Mouse (Mus musculus) testis, adult 2 months (tissue): ENCODE measurements around the gene Catsperd. TPM values are rescaled to one million over a fixed set of nuclear protein-coding genes. Genes with fewer than 3 reads are reported as not detected.

Source experiments
- H3K27ac ChIP-seq: fragments of 200-500 bp; 2 replicates; pipeline ENCODE4 v1.5.1; 2012; ENCODE audit warnings: low read depth, low read length; ENCODE audit not compliant: control insufficient read depth, insufficient read depth
- H3K27me3 ChIP-seq: fragments of 200-500 bp; 2 replicates; pipeline ENCODE4 v1.6.1; 2012; ENCODE audit warnings: mild to moderate bottlenecking, low read length, moderate library complexity; ENCODE audit not compliant: control insufficient read depth, insufficient read depth
- H3K36me3 ChIP-seq: fragments of 200-500 bp; 2 replicates; pipeline ENCODE4 v1.6.1; 2012; ENCODE audit warnings: mild to moderate bottlenecking, low read length; ENCODE audit not compliant: control insufficient read depth, insufficient read depth
- H3K4me1 ChIP-seq: fragments of 200-500 bp; 2 replicates; pipeline ENCODE4 v1.6.1; 2012; ENCODE audit warnings: low read length; ENCODE audit not compliant: control insufficient read depth, insufficient read depth
- H3K4me3 ChIP-seq: fragments of 200-500 bp; 2 replicates; pipeline ENCODE4 v1.5.1; 2012; ENCODE audit warnings: low read depth, mild to moderate bottlenecking, low read length, moderate library complexity, mixed read lengths; ENCODE audit not compliant: control insufficient read depth
- CTCF ChIP-seq: fragments of 200-500 bp; IDR thresholded peaks from 2 replicates; pipeline ENCODE4 v1.5.1; 2012; ENCODE audit warnings: low read depth, mild to moderate bottlenecking, inconsistent platforms, low read length, moderate library complexity; ENCODE audit not compliant: control insufficient read depth, insufficient read depth, insufficient replicate concordance
- POLR2A ChIP-seq: fragments of 200-500 bp; IDR thresholded peaks from 2 replicates; pipeline ENCODE4 v1.6.1; 2012; ENCODE audit warnings: low read depth, mild to moderate bottlenecking, inconsistent platforms, low read length, moderate library complexity; ENCODE audit not compliant: control insufficient read depth
- polyA plus RNA-seq: library from polyadenylated mRNA; depleted of rRNA; stranded (reverse); fragments of >200 nt; gene quantifications from 2 replicates; pipeline ENCODE4 v1.2.3, GENCODE M21; 2012

Gene Catsperd
- polyA plus RNA-seq, 1 experiment = 184 TPM

DNA sequence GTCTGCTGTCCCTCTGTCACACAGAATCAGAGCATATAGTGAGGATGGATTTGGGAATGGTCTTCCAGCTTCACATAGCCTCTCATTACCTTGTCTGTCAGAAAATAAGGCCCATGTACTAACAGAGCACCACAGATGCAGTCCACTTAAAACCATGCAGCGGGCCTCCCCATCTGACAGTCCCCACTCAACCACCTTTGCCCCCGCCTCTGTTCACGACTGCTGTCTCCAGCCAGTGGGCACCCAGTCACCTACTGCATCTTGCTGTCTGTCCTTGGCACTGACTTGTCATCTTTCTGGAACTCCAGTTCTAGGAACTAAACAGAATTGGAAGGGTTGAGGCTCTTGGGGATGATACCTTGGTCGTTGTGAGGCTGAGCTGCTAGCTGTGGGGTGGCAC lies 39.0 kb upstream of the Catsperd start:
- TF ChIP-seq POLR2A = no peak
- TF ChIP-seq CTCF = no peak
- Histone ChIP-seq H3K27me3 (no peaks in the 10 kb centered on the region), H3K36me3 (peaks cover 9% of the 10 kb centered on the region), H3K4me3 (no peak overlapping the region), H3K4me1 (no peaks in the 10 kb centered on the region; the same call in 1 of the 2 replicates), H3K27ac (peak overlapping the region; percentile 11; the same call in 1 of the 2 replicates)

DNA sequence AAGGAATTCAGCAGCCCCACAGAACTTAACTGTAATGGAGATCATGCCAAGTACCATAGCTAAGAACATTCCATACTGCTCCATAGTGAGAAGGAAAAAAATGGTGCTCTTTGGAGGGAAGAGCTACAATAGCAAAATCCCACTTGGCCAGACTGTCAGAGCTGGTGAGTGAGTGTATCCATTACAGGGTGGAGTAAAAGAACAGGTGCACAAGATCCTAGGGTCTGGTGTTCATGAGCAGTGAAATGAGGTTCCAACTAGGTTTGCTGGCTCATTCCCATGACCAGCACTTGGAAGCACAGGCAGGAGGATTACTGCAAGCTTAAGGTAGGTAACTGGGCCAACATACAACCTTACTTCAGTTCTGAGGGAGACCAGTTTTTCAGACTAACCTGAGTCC lies 35.4 kb upstream of the Catsperd start:
- no peaks in the 10 kb centered on the region; the same call in 1 of the 2 replicates for H3K4me1 ChIP-seq
- peaks cover 7% of the 10 kb centered on the region for H3K36me3 ChIP-seq
- H3K27me3 ChIP-seq = no peaks in the 10 kb centered on the region
- TF ChIP-seq POLR2A = no peak
- TF ChIP-seq CTCF = no peak
- H3K4me3 ChIP-seq = no peak overlapping the region
- no peak overlapping the region for H3K27ac ChIP-seq

- no peaks in the 10 kb centered on the region; the same call in 1 of the 2 replicates for H3K4me1 ChIP-seq
- H3K27ac ChIP-seq = no peak overlapping the region
- no peaks in the 10 kb centered on the region for H3K27me3 ChIP-seq
- TF ChIP-seq POLR2A (no peak), CTCF (no peak)
- no peak overlapping the region for H3K4me3 ChIP-seq
- H3K36me3 ChIP-seq = peaks cover 4% of the 10 kb centered on the region
Measured at GRCm38 (mm10) chr17:56593527-56594271, 34.2 kb upstream of the Catsperd start.

- TF ChIP-seq CTCF = no peak
- TF ChIP-seq POLR2A = no peak
- Histone ChIP-seq H3K4me3 (no peak overlapping the region), H3K4me1 (no peaks in the 10 kb centered on the region), H3K27ac (no peak overlapping the region), H3K36me3 (no peaks in the 10 kb centered on the region; the same call in none of the 2 replicates), H3K27me3 (no peaks in the 10 kb centered on the region)
Measured at GRCm38 (mm10) chr17:56603186-56604069, 24.5 kb upstream of the Catsperd start.

DNA sequence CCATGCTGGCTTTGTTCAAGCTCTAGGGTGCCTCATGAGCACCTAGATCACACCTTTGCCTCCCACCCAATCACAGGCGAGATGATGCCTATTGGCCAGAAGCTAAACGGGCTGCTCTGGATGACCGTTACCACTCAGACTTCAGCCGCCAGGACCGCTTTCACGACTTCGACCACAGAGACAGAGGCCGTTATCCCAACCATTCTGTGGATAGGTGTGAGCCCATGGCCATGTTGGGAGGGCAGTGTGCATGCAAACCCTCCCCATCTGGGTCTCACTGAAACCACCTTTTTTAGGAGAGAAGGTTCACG lies 23.9 kb upstream of the Catsperd start:
- no peaks in the 10 kb centered on the region for H3K27me3 ChIP-seq
- no peaks in the 10 kb centered on the region; the same call in none of the 2 replicates for H3K36me3 ChIP-seq
- H3K27ac ChIP-seq = no peak overlapping the region
- TF ChIP-seq CTCF (no peak), POLR2A (no peak)
- H3K4me1 ChIP-seq = peaks cover 3% of the 10 kb centered on the region
- H3K4me3 ChIP-seq = no peak overlapping the region

GRCm38 (mm10) chr17:56604422-56604821 lies 23.5 kb upstream of the Catsperd start:
- no peak overlapping the region for H3K27ac ChIP-seq
- H3K36me3 ChIP-seq = no peaks in the 10 kb centered on the region; the same call in none of the 2 replicates
- TF ChIP-seq CTCF = no peak
- H3K4me1 ChIP-seq = peaks cover 3% of the 10 kb centered on the region
- no peaks in the 10 kb centered on the region for H3K27me3 ChIP-seq
- no peak overlapping the region for H3K4me3 ChIP-seq

- Histone ChIP-seq H3K36me3 (no peaks in the 10 kb centered on the region; the same call in none of the 2 replicates), H3K27me3 (no peaks in the 10 kb centered on the region), H3K4me3 (no peak overlapping the region), H3K27ac (no peak overlapping the region), H3K4me1 (peaks cover 8% of the 10 kb centered on the region)
- no peak for TF ChIP-seq POLR2A
- no peak for TF ChIP-seq CTCF
Measured at GRCm38 (mm10) chr17:56605431-56605830, 22.5 kb upstream of the Catsperd start.
